Mouse (Mus musculus) spleen, adult 2 months (tissue): ENCODE data around the gene Aqp8.

Experiments used
- CTCF ChIP-seq: fragments of 200-500 bp; IDR thresholded peaks from 2 replicates; pipeline ENCODE4 v1.5.1; 2011; ENCODE audit warnings: mild to moderate bottlenecking, inconsistent platforms; ENCODE audit not compliant: insufficient read depth, insufficient read length, insufficient replicate concordance; ENCODE audit errors: extremely low read depth
- POLR2A ChIP-seq: fragments of 200-500 bp; IDR thresholded peaks from 2 replicates; pipeline ENCODE4 v1.6.1; 2011; ENCODE audit warnings: low read depth, low read length, inconsistent platforms

GRCm38 (mm10) chr7:123467961-123468360 is 5.9 kb downstream of the Aqp8 start:
- TF ChIP-seq CTCF (no peak), POLR2A (no peak)
